In genomic region chr19:15796466-15796865, GRCm38 (mm10) we compare ENCODE assay signal across 17 mouse cellular contexts.
"Had no signal": no experiment of that assay in that cellular context is flagged by ENCODE, and none has a peak within 500 bp of the region (broad histone marks: within the 10 kb centered on the region; RNA-seq: fewer than 3 reads in every experiment).

No protein-coding gene starts in this region.

- H3K27me3 ChIP-seq: neural tube, embryonic 12.5 days had no signal

- H3K36me3 ChIP-seq: limb, embryonic 13.5 days; midbrain, embryonic 15.5 days; neural tube, embryonic 12.5 days had no signal

- DNase-seq: kidney, adult 2 months; kidney, postnatal 25 days; layer of hippocampus, adult 9-11 months; layer of hippocampus, postnatal 36 days; lung, adult 18-20 months; right cerebral cortex, postnatal 14 days; thymus, adult 2 months; thymus, postnatal 25 days had no signal

- H3K4me3 ChIP-seq: limb, embryonic 13.5 days; megakaryocyte, embryonic 14.5 days; midbrain, embryonic 15.5 days; neural tube, embryonic 12.5 days had no signal

- H3K9ac ChIP-seq: limb, embryonic 13.5 days; liver, embryonic 14.5 days; midbrain, embryonic 15.5 days; neural tube, embryonic 12.5 days had no signal

- ATAC-seq: intestine, embryonic 16.5 days; lung, postnatal 0 days; midbrain, embryonic 15.5 days had no signal

- H3K9me3 ChIP-seq: limb, embryonic 13.5 days; midbrain, embryonic 15.5 days; neural tube, embryonic 12.5 days had no signal

- H3K4me2 ChIP-seq: limb, embryonic 13.5 days; midbrain, embryonic 11.5 days; midbrain, embryonic 15.5 days; neural tube, embryonic 12.5 days had no signal

- H3K27ac ChIP-seq: limb, embryonic 13.5 days; liver, embryonic 14.5 days; macrophage; midbrain, embryonic 15.5 days; neural tube, embryonic 12.5 days had no signal
